Mouse (Mus musculus): Measurements from ENCODE around the gene Tchhl1. TPM values are rescaled to one million over a fixed set of nuclear protein-coding genes. Genes with fewer than 3 reads are reported as not detected.
"Not testable (repeated sequence)": the region's sequence is repeated elsewhere in the genome, so short reads cannot be mapped to it uniquely, and the experiment has no call there.

Tchhl1 gene
- polyA plus RNA-seq (2016; fragmentation: Nextera tagmentation; extraction: Ambion mirVana): not detected in 2 replicates

DNA sequence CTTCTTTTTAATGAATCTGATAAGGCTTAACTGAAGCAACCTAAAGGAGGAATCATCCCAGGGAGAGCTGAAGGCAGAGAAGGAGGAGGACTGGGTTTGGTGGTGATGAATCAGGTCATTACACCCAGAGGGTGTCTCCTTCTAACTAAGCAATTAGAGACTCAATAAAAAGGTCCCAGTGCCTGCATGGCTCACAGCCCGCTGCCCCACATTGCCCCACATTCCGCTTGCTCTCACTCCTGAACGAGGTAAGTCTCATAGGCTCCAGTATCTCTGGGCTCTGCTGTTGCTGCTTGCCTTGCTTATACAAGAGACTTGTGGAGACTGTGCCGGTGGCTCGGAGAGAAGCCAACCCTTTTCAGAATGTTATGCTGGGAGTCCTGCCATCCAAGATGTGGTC, at the start of gene Tchhl1:
Tchhl1 (plus strand) TSS at position 194 of the 400 bp plus-strand sequence.
- no peak for DNase-seq (ENCODE audit: low spot score)
- H3K9me3 ChIP-seq: no peaks in the 10 kb centered on the region
- H3K27me3 ChIP-seq (replicated peaks; ENCODE audit: low read depth, poor library complexity, severe bottlenecking): no peaks in the 10 kb centered on the region
- H3K36me3 ChIP-seq (replicated peaks): no peaks in the 10 kb centered on the region
- WGBS: 71% methylated on average over 5 of the region's 5 CpGs
- H3K4me1 ChIP-seq: no peaks in the 10 kb centered on the region
- H3K27ac ChIP-seq (replicated peaks): no peak within 1 kb of the TSS
- no peak within 1 kb of the TSS for H3K4me3 ChIP-seq

DNA sequence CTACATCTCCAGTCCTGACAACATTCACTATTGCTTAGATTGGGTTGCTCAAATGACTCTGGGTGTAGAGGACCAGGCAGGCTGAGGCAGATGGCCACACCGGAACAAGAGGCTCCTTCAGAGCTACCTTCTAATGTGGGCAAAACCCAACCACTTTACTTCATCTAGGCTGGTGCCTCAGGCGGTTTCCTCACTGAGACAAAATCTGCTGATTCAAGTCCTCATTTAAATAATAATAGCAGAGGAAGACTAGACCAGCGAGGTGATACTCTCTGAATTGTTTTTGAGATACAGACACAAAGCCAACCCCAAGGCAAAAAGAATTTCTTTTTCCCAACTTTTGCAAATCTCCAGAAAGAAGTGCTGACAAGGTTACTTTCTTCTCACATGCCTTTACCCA, 36.9 kb upstream of the Tchhl1 start:
- 36% methylated on average over 3 of the region's 3 CpGs for WGBS
- Histone ChIP-seq H3K4me3 (no peak overlapping the region), H3K27ac (replicated peaks) (no peak overlapping the region), H3K9me3 (no peaks in the 10 kb centered on the region), H3K4me1 (no peaks in the 10 kb centered on the region), H3K27me3 (replicated peaks; ENCODE audit: low read depth, poor library complexity, severe bottlenecking) (no peaks in the 10 kb centered on the region), H3K36me3 (replicated peaks) (no peaks in the 10 kb centered on the region)
- DNase-seq (ENCODE audit: low spot score): no peak

DNA sequence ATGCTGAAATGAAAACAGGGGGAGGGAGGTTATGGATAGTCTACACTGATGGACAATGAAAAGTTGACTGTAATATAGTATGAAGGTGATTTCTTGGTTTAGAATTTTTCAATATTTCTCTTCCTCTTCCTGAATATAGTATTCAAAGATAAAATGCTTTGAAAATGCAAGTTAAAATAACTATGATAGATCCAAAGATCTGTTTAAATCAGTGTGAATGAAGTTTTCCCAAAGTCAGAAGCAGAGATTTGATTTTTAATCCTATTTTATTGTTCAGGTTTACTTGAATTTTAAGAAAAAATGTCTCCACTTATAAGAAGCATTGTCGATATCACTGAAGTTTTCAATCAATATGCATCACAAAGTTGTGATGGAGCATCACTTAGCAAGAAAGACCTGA, 26.5 kb upstream of the Tchhl1 start, which contains the start of gene Tchh:
Tchh (plus strand) TSS at position 301 of the 400 bp plus-strand sequence.
- Histone ChIP-seq H3K4me1 (peaks cover 28% of the 10 kb centered on the region), H3K27ac (replicated peaks) (no peak within 1 kb of the TSS), H3K4me3 (peak within 1 kb of the TSS; percentile 65; the same call in 1 of the 2 replicates), H3K36me3 (replicated peaks) (no peaks in the 10 kb centered on the region), H3K27me3 (replicated peaks; ENCODE audit: low read depth, poor library complexity, severe bottlenecking) (peaks cover 66% of the 10 kb centered on the region), H3K9me3 (no peaks in the 10 kb centered on the region)
- WGBS: 90% methylated on average over 1 of the region's 1 CpGs
- DNase-seq (ENCODE audit: low spot score): no peak

DNA sequence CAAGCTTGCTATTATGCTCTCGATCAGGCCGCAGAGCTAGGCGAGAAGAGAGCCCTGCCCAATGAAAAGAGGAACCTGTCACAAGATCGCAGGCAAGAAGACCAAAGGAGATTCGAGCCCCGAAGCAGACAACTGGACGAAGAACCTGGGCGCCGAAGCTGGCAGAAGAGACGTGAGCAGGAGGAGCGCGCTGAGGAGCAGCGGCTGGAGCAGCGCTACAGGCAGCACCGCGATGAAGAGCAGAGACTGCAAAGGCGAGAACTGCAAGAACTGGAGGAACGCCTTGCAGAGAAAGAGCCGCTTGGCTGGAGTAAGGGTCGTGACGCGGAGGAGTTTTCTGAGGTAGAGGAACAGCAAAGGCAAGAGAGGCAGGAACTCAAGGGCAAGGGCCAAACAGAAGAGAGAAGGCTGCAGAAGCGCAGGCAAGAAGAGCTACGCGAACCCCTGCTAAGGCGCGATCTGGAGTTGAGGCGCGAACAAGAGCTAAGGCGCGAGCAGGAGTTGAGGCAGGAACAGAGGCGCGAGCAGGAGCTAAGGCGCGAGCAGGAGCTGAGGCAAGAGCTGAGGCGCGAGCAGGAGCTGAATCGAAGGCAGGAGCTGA, 25.0 kb upstream of the Tchhl1 start:
- Histone ChIP-seq H3K4me1 (peaks cover 36% of the 10 kb centered on the region), H3K4me3 (peak overlapping the region; percentile 65), H3K27ac (replicated peaks) (peak overlapping the region; percentile 63; the same call in 1 of the 2 replicates), H3K36me3 (replicated peaks) (no peaks in the 10 kb centered on the region), H3K9me3 (no peaks in the 10 kb centered on the region), H3K27me3 (replicated peaks; ENCODE audit: low read depth, poor library complexity, severe bottlenecking) (peaks cover 82% of the 10 kb centered on the region)
- peak; percentile 70 for DNase-seq (ENCODE audit: low spot score)
- under 1% methylated on average over 38 of the region's 38 CpGs for WGBS

DNA sequence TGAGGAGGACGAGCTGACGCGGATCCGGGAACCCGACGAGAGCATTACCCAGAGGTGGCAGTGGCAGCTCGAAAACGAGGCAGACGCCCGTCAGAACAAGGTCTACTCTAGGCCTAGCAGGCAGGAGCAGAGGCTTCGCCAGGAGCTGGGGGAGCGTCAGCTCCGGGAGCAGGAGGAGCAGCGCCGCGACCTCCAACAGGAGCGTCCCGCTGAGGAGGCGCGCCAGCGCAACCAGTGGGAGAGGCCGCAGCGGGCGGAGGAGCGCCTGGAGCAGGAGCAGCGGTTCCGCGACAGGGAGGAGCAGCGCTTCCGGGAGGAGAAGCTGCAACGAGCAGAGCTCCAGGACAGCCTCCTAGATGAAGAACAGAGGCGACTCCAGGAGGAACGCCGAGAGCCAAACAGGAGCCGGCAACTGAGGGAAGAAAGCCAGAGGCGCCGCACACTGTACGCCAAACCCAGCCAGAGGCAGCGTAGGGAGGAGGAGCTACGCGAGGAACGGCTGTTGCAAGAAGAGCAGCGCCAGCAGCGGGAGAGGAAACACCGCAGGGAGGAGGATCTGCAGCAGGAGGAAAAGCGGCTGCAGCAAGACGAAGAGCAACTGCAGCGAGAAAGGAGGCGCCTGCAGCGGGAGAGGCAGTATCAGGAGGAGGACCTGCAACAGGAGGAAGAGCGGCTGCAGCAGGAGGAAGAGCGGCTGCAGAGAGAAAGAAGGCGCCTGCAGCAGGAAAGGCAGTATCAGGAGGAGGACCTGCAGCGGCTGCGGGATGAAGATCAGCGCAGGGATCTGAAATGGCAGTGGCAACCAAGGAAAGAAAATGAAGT, 24.0 kb upstream of the Tchhl1 start:
- Histone ChIP-seq H3K27ac (replicated peaks) (peak overlapping the region; percentile 63), H3K4me3 (peak overlapping the region; percentile 65), H3K27me3 (replicated peaks; ENCODE audit: low read depth, poor library complexity, severe bottlenecking) (peaks cover 89% of the 10 kb centered on the region), H3K9me3 (no peaks in the 10 kb centered on the region), H3K4me1 (peaks cover 36% of the 10 kb centered on the region), H3K36me3 (replicated peaks) (no peaks in the 10 kb centered on the region)
- DNase-seq (ENCODE audit: low spot score): peak; percentile 86
- WGBS: under 1% methylated on average over 56 of the region's 56 CpGs

DNA sequence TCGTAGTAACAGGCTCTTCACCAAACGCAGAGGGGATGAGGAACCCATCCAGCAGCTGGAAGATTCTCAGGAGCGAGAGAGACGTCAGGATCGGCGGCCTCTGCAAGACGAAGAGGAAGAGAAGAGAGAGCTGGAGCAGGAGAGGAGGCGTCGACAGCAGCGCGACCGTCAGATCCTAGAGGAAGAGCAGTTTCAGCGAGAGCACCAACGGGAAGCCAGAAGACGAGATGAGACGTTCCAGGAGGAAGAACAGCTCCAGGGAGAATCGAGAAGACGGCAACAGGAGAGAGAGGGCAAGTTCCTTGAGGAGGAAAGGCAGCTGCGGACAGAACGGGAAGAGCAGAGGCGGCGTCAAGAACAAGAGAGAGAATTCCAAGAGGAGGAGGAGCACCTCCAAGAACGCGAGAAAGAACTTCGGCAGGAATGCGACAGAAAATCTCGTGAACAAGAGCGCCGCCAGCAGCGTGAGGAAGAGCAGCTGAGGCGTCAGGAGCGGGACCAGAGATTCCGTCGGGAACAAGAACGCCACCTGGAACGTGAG, 23.3 kb upstream of the Tchhl1 start:
- H3K4me1 ChIP-seq: peaks cover 36% of the 10 kb centered on the region
- peak; percentile 53 for DNase-seq (ENCODE audit: low spot score)
- under 1% methylated on average over 36 of the region's 36 CpGs for WGBS
- H3K36me3 ChIP-seq (replicated peaks): no peaks in the 10 kb centered on the region
- peak overlapping the region; percentile 65 for H3K4me3 ChIP-seq
- H3K27me3 ChIP-seq (replicated peaks; ENCODE audit: low read depth, poor library complexity, severe bottlenecking): peaks cover 92% of the 10 kb centered on the region
- H3K9me3 ChIP-seq: no peaks in the 10 kb centered on the region
- no peak overlapping the region for H3K27ac ChIP-seq (replicated peaks)

DNA sequence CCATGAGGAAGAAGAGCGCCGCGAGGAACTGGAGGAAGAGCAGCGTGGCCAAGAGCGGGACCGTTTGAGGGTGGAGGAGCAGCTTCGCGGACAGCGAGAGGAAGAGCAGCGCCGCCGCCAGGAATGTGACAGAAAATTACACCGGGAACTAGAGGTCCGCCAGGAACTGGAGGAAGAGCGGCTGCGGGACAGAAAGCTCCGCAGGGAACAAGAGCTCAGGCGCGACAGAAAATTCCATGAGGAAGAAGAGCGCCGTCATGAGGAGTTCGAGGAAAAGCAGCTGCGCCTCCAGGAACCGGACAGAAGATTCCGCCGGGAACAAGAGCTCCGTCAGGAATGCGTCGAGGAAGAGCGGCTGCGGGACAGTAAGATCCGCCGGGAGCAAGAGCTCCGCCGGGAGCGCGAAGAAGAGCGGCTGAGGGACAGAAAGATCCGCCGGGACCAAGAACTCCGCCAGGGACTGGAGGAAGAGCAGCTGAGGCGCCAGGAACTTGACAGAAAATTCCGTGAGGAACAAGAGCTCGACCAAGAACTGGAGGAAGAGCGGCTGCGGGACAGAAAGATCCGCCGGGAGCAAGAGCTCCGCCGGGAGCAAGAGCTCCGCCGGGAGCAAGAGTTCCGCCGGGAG, 22.3 kb upstream of the Tchhl1 start:
- WGBS: under 1% methylated on average over 54 of the region's 54 CpGs
- no peaks in the 10 kb centered on the region for H3K9me3 ChIP-seq
- peaks cover 82% of the 10 kb centered on the region for H3K27me3 ChIP-seq (replicated peaks; ENCODE audit: low read depth, poor library complexity, severe bottlenecking)

DNA sequence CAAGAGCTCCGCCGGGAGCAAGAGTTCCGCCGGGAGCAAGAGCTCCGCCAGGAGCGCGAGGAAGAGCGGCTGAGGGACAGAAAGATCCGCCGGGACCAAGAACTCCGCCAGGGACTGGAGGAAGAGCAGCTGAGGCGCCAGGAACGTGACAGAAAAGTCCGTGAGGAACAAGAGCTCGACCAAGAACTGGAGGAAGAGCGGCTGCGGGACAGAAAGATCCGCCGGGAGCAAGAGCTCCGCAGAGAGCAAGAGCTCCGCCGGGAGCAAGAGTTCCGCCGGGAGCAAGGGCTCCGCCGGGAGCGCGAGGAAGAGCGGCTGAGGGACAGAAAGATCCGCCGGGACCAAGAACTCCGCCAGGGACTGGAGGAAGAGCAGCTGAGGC, 21.8 kb upstream of the Tchhl1 start:
- not testable (repeated sequence) for H3K36me3 ChIP-seq (replicated peaks); H3K27ac ChIP-seq (replicated peaks); DNase-seq (ENCODE audit: low spot score); H3K9me3 ChIP-seq
- Histone ChIP-seq H3K27me3 (replicated peaks; ENCODE audit: low read depth, poor library complexity, severe bottlenecking) (peaks cover 77% of the 10 kb centered on the region), H3K4me3 (peak overlapping the region; percentile 65), H3K4me1 (peaks cover 36% of the 10 kb centered on the region)
- WGBS: under 1% methylated on average over 32 of the region's 32 CpGs

More for the DNA sequence above, 22.3 kb upstream of the Tchhl1 start:
- Histone ChIP-seq H3K27ac (replicated peaks) (no peak overlapping the region), H3K4me3 (peak overlapping the region; percentile 65), H3K36me3 (replicated peaks) (no peaks in the 10 kb centered on the region), H3K4me1 (peaks cover 36% of the 10 kb centered on the region)
- DNase-seq (ENCODE audit: low spot score): peak; percentile 67

DNA sequence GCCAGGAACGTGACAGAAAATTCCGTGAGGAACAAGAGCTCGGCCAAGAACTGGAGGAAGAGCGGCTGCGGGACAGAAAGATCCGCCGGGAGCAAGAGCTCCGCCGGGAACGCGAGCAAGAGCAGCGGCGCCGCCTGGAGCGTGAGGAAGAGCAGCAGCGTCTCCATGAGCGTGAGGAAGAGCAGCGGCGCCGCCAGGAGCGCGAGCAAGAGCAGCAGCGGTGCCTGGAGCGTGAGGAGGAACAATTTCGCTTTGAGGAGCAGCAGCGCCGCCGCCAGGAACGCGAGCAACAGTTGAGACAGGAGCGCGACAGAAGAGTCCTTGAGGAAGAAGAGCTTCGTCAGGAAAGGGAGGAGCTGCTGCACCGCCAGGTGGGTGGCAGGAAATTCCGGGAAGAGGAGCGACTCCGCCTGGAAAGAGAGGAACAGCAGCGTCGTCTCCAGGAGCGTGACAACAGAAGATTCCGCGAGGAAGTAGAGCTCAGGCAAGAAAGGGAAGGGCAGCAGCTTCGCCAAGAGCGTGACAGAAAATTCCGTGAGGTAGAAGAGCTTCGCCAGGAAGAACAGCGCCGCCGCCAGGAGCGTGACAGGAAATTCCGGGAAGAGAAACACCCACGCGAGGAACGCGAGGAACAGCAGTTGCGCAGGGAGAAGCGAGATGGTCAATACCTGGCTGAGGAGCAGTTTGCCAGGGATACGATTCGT, 21.3 kb upstream of the Tchhl1 start:
- Histone ChIP-seq H3K9me3 (no peaks in the 10 kb centered on the region), H3K27me3 (replicated peaks; ENCODE audit: low read depth, poor library complexity, severe bottlenecking) (peaks cover 71% of the 10 kb centered on the region), H3K4me3 (peak overlapping the region; percentile 65), H3K27ac (replicated peaks) (no peak overlapping the region), H3K4me1 (peaks cover 36% of the 10 kb centered on the region), H3K36me3 (replicated peaks) (no peaks in the 10 kb centered on the region)
- WGBS: under 1% methylated on average over 59 of the region's 59 CpGs
- peak; percentile 82 for DNase-seq (ENCODE audit: low spot score)

DNA sequence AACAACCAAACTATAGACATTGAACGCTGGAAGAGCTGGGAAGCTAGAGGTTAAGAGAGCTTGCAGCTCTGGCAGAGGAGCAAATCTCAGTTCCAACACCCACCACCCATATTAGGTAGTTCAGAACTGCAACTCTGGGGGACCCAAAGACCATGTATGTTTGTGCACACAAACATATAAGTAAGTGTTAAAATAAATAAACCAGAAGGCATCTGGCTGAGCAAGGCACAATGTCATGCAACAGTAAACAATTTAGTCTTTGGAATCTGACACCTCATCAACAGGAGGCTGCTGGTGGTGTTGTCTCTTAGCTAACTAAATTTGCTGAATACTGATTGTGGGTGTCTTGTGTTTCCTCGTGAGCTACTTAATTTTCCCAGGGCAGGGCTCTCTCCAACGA, 2.0 kb upstream of the Tchhl1 start:
- no peak overlapping the region for H3K27ac ChIP-seq (replicated peaks)
- H3K9me3 ChIP-seq: no peaks in the 10 kb centered on the region
- 75% methylated on average over 3 of the region's 3 CpGs for WGBS

DNA sequence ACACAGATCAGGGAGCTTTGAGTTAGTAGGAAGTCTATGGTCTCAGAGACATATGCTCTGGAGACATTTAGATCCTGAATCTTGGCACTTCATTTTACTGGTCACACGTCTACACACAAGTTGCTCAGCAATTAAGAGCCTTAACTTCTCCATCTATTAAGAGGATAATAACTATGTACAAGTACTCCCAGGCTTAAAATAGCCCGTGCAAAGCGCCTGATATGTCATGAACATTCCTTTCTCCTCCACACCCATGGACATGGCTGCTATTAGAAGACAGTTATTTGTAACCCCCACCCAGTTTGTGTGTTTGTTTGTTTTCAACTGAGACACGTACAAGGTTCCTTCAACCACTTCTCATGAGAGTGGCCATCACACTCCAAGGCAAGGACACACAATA, 1.4 kb upstream of the Tchhl1 start:
- Histone ChIP-seq H3K27ac (replicated peaks) (no peak overlapping the region), H3K36me3 (replicated peaks) (no peaks in the 10 kb centered on the region), H3K27me3 (replicated peaks; ENCODE audit: low read depth, poor library complexity, severe bottlenecking) (no peaks in the 10 kb centered on the region), H3K4me1 (no peaks in the 10 kb centered on the region), H3K4me3 (no peak overlapping the region), H3K9me3 (no peaks in the 10 kb centered on the region)
- 87% methylated on average over 4 of the region's 4 CpGs for WGBS
- no peak for DNase-seq (ENCODE audit: low spot score)

More for the DNA sequence above, 2.0 kb upstream of the Tchhl1 start:
- H3K27me3 ChIP-seq (replicated peaks; ENCODE audit: low read depth, poor library complexity, severe bottlenecking): no peaks in the 10 kb centered on the region
- no peak overlapping the region for H3K4me3 ChIP-seq
- no peaks in the 10 kb centered on the region for H3K36me3 ChIP-seq (replicated peaks)
- H3K4me1 ChIP-seq: no peaks in the 10 kb centered on the region
- DNase-seq (ENCODE audit: low spot score): no peak

DNA sequence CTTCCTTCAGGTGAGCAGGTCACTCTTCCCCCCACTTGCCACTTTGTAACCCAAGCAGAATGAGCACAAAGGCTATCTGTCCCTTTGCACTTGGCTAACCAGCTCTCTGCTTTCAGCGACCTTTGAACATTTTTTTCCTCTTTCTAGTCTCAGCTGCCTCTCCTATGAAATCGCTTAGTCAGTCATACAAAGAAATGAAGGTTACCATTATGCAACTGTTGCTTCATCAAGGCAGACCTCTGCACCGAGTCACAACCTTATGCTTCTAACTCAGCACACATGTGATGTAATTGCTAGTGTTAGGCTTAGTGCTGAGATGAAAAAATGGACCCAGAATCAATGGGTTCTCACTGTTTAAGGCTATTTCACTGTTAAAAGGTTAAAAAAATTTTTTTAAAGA, 1.1 kb downstream of the Tchhl1 start:
- WGBS: 83% methylated on average over 3 of the region's 3 CpGs
- DNase-seq (ENCODE audit: low spot score): no peak
- no peak overlapping the region for H3K4me3 ChIP-seq
- no peak overlapping the region for H3K27ac ChIP-seq (replicated peaks)
- H3K9me3 ChIP-seq: no peaks in the 10 kb centered on the region
- H3K36me3 ChIP-seq (replicated peaks): no peaks in the 10 kb centered on the region
- H3K27me3 ChIP-seq (replicated peaks; ENCODE audit: low read depth, poor library complexity, severe bottlenecking): no peaks in the 10 kb centered on the region
- no peaks in the 10 kb centered on the region for H3K4me1 ChIP-seq

Measured in embryonic facial prominence, embryonic 10.5 days (tissue).